Mouse (Mus musculus): ENCODE data around the gene Snd1.

Gene Snd1

DNA sequence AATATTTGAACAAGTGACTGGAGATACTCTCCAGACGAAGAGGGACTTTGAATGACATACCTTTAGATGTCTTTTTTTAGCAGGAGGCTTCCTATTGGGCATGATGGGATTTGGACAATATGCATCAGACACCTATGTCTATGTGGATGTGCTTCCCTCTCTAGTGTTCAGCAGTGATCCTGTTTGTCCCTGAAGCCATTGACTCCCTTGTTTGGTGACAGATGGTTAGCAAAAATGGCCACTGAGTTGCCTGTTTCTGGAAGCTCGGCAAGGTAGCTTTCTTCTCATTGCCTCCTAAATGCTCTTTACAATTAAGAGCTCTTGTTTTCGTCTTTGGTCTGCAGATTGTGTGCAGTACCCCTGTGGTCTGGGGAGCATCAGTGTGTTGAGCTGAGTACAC lies 158.7 kb downstream of the Snd1 start:
- DNase-seq (ENCODE audit: extremely low spot score, low spot score): no peak

DNA sequence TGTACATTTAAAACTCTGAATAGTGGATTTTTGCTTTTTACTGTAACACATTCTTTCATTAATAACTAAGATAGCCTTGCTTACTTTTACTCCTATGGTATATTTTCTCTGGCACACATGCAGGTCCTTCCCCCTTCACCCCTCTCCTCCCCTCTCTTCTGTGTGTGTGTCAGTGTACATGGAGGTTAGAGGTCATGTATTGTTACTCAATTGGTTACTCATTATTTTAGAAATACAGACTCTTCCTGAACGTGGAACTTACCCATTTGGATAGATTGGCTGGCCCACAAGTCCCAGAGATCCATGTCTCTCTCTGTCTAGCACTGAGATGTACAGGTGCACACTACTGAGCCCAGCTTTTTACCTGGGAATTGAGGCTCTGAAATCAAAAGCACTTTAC lies 160.2 kb downstream of the Snd1 start:
- DNase-seq (ENCODE audit: extremely low spot score, low spot score): no peak

DNA sequence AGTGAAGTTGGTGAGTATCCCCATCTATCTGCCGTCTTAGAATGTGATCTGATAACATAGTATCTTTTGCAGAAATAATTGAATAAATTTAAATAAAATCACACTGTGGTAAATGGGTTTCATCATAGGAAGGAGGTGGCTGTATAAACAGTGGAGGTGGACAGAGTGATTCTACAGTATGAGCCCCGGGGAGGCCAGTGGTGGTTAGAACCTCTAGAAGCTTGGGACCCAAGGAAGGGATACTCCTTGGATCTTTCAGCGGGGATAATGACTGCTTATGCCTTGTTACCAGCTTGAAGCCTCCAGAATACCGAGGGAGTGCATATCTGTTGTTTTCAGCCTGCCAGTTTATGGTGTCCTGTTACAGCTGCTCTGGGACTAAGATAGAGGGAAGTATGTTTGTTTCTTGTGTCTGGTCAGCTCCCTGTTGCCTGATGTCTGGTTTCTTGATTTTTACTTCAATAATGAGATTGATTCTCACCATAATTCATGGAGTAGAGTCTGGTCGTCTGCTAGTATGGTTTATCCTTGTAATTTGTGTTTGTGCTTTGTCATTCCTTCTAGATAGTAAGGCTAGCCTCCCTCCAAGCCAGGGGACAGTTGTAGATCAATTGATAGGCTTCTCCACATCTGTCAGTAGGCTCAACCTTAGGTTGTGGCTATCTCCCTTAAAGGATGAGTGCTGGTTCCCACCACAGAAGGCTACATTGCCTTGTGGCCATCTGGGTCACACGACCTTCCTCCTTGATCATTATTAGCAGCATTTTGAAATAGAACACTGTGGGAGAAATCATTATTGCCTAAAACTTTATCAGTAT lies 160.8 kb downstream of the Snd1 start:
- no peak for DNase-seq (ENCODE audit: extremely low spot score, low spot score)

DNA sequence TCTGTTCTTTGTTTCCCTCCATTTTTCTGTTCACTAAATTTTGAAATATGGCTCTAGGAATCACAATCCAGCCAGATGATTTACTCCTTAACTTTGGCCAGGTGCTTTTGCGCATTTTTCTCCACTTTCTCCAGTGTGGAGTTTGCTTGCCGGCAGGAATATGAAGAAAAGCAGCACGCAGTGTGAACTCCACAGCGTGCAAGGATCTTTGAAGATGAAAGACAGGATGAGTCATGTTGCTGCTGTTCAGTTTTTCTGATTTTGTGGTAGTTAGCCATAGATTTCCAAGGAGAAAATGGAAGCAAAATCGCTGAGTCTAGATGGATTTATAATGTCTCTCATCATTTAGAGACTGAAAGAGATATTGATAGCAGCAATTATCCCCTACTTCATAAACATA lies 165.1 kb downstream of the Snd1 start:
- no peak for DNase-seq (ENCODE audit: extremely low spot score, low spot score)

DNA sequence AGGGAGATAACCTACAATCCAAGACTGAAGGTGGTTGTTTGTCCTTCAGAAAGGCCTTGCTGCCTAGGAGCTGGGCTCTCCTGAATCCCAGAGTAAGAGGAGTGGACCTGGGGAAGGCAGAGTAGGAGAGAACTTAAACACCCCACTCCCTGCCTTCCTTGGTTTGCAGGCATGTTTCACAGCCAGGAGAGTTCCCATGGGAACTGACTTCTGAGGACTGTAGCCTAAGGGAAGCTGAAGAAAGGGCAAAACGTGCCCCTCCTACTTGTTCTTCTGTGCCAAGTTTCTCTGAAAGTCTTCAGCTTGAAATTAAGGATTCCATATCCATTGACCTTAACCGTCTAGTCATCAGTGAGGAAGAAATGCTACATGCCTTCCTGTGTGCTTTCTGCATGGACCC lies 168.0 kb downstream of the Snd1 start:
- no peak for DNase-seq (ENCODE audit: extremely low spot score, low spot score)

DNA sequence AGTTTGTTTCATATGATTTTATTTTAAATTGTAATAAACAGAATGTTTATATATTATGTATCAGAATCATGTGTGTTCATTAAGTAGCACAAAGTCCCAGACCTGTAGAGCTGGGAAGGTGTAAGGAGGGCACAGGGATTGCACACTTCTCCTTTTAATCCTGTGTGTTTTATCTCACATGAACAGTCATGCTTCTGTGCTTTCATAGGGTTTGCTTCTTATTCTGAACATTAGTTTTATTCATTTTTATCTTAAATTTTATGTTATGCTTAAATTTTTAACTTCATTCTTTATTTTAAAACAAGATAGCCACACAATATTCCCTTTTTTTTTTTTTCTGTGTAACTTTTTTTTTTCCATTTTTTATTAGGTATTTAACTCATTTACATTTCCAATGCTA lies 170.3 kb downstream of the Snd1 start:
- no peak for DNase-seq (ENCODE audit: extremely low spot score, low spot score)

DNA sequence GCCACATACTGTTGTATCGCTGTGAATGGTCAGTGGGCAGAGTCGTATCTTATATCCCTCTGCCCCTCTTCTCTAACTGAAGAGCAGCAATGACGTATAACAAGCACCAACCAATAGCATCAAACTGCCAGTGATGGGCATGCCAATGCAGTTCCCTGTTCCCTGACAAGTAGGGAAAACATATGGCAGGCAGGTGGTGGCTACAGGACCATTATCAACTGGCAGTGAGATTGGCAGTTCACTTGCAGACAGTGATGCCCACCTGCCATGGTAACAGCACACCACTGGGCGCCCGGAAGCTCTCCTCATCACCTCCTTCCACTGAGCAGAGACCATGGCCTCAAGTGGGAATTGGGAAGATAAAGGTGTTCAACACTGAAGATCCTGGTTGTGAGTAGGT lies 181.6 kb downstream of the Snd1 start:
- no peak for DNase-seq (ENCODE audit: extremely low spot score, low spot score)

DNA sequence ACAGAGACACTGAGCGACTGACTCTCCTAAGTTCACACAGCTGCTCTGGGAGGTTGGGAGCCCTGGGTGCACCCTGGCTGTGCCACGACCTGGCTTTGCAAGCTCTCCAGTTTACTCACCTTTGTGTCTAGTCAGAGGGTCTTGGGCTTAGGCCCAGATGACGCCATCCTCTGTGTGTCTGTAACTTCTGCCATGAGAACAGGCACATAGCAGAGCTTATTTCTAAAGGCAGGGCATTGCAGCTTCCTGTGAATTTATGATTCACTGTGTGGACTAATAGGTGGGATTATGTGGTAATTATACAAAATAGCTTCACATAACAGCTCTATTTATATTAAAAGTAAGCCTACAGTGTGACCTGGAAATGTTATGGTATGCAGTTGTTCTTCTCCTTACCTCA lies 188.1 kb downstream of the Snd1 start:
- no peak for DNase-seq (ENCODE audit: extremely low spot score, low spot score)

DNA sequence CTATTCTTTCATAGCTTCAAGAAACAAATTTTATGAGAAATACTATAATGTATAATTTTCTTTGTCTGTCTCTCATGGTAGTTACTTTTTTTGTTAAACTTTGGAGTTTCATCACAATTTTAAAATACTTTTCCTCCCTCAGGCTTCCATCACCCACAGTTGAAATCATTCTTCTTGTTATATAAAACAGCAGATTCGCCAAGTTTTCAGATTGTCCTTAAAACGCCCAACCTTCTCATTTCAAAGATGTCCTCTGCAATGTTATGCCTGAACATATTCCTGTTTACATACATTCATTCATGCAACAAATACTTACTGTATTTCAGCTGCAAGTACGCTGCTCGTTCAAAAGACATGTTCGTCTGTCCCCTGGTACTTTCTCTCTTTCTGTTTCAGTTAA lies 188.7 kb downstream of the Snd1 start:
- DNase-seq (ENCODE audit: extremely low spot score, low spot score): no peak

DNA sequence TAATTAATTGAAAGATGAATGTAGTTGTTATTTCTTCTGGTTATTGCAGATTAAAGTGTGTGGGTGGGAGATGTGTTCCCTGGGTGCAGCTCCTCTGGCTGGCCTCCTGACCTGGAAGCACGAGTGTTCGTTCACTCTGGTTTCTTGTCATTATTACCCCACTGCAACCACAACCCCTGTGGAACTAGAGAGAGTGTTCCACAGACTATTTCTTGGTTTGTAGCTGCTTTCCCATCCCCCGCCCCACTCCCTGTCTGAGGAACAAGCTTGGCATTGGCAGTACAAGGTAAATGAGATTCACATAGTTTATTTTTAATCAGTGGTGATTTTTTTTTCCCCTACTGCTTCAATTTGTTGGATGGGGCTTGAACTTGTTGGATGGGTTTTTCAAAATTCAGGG lies 189.8 kb downstream of the Snd1 start:
- DNase-seq (ENCODE audit: extremely low spot score, low spot score): no peak

DNA sequence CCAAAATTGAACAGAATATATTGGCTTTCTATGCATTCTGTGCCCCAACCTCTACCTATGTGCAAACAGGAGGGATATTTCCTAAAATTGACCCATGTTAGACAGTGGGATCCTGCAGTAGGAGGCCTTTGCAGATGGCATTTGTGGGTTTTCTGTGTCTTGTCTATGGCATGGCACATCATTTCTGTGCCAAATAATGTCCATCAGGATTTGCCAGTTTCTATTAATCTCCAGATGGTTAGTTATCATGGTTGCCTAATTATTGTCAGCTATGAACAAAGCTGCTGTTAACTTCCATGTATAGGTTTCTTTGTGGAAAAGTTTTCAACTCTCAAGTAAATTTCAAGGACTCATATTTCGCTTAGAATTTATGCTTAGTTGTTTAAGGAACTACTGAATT lies 192.6 kb downstream of the Snd1 start:
- DNase-seq (ENCODE audit: extremely low spot score, low spot score): no peak

DNA sequence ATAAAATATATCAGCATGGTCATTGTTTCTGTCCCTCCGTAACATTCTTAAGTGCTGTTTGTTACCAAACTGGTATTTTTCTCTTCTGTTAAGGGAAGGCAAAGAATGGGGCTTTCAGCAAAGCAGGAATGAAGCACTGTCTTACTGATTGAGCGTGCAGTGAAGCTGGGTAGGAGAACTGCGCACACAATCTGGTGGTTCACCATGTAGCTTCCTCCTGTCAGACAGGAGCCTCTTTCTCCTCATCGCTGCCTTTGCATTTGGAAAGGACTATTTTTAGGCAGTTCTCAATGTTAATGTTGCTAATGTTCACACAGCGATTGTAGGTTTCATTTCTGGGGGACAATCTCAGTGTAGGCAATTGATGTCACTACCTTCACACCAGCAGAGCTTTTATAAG lies 194.3 kb downstream of the Snd1 start:
- no peak for DNase-seq (ENCODE audit: extremely low spot score, low spot score)

DNA sequence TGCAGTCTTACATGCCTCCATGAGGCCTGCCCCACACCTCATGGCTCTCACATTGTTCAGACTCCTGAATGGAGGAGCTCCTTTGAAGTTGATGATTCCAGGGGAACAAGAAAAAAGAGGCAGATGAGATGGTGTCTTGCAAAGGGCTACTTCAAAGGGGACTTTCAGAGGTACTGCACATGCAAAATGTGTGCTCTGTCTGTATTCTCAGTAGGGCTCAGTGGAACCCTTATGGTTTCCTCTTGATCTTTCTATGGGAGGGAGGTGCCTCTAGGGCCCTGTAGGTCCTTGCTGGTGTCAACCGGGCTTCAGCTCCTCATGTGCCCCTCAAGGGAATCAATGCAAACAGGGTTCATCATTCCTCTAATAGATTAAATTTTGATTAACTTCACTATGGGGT lies 197.4 kb downstream of the Snd1 start:
- DNase-seq (ENCODE audit: extremely low spot score, low spot score): no peak

DNA sequence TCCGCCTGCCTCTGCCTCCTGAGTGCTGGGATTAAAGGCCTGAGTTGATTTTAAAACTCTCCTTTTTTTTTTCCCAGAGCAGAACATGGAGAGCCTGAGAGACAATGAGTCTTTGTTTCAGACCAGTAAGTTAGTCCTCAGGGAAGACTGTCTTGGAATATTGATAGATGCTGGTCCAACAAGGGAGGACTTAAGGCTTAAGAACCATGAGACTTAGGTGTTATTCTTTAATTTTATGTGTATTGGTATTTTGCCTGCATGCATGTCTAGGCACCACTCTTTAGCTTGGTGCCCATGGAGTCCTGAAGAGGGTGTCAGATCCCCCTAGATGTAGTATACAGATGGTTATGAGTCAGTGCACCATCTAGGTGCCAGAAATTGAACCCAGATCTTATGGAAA lies 199.7 kb downstream of the Snd1 start:
- no peak for DNase-seq (ENCODE audit: extremely low spot score, low spot score)

DNA sequence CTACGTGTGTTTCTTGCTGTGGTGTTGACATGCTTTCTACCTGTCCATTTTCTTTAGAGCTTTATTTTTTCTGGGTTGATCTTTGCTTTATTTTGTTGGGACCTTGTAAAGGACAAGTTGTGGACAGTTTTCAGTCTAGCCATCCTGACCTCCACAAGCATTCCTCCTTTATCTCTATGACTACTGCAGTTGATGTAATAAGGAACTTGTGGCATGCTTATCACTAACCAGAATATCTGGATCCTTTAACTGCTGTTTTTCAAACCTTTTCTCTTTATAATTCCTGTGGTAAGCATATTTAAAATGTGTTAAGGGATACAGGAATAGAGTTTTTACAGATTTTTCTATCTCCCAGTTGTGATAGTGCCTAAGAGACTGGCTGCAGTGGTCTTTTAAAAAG lies 204.0 kb downstream of the Snd1 start:
- DNase-seq (ENCODE audit: extremely low spot score, low spot score): no peak

DNA sequence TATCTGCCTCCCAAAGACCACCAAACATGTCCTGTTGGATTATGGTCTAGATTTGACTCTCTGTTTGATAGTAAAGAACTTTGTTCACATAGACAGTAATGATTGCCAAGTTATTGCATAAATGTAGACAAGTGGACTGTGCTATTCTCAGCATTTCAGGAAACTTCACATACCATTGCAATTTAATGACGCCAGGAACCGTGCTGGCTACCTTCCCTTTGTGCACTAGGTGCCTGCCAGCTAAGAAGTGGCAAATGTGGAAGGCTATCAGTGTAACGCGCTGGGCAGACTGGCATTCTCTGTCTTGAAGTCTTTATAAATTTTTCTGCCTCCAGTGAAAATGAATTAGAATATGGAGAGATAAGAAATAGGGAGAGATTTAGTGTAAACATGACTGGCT lies 205.6 kb downstream of the Snd1 start:
- no peak for DNase-seq (ENCODE audit: extremely low spot score, low spot score)

DNA sequence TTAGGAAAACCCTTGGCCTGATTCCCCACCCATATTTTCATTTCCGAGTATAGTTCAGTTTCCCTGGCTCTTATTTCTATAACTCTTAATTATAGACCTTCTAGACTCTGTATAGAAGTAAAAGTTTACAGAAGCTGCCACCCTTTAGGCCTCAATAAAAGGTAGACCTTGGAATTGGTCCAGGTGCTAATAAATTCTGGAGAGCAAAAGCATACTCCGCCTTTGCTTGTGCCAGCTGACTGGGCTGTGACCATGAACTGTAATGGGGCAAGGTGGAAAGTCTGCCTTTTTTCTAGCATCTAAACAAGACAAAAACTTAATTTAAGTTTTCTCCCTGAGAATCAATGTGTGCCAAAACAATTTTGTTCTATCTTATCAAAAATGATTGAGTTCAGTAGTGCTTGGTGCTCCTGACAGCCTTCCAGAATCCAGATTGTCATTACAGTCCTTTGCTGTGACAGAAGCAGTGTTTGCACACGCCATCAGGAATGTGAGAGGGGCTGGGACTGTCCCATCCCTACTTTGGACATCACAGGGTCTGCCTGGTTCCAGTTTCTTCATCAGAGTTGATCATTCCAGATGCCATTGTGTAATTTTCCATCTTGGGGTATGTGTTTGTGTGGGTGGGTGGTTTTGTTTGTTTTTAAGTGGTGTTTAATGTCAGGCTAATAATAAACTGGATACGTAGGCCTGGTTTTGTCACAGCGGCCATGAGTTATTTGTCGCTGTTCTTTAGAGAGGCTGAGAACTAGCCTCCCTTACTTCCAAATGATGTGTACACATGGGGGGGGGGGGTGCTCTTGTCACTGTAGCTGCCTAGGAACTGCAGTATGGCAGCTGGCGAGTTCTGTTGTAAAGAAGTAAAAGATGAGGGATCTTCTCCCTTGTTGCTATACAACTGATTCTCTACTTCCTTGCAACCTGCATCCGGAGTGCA lies 206.8 kb downstream of the Snd1 start:
- no peak for DNase-seq (ENCODE audit: extremely low spot score, low spot score)

DNA sequence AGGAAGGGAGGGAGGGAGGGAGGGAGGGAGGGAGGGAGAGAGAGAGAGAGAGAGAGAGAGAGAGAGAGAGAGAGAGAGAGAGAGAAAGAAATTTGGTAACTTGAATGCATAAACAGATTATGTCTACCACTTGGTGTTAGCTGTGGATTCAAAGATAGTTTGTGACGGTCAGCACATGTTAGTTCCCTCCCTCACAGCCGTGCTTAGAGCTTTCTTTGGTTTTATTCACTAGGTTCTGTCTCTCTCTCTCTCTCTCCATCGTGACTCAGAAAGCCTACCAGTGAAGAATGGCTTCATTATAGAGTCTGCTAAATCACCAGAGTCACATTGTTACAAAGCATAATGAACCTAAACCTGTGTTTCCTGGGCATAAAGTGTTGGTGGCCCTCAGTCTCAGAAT lies 210.1 kb downstream of the Snd1 start:
- DNase-seq (ENCODE audit: extremely low spot score, low spot score): no peak

DNA sequence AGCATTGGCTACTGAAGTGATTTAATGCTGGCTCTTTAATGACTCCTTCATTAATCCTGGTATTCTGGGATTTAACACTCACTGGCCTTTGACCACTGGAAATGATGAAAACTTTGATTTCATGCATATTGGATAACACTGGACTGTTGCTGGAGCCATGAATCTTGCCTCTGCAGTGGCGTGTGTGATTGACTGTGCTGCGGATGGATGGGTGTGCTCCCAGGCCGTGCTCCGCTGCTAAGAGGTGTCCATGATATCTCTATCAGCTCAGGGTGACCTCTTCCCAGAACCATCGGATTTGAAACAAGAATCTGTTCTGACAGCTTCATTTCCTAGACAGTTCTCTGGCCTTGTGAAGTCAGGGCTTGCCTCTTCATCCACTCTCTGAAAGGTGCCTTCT lies 210.8 kb downstream of the Snd1 start:
- DNase-seq (ENCODE audit: extremely low spot score, low spot score): no peak

DNA sequence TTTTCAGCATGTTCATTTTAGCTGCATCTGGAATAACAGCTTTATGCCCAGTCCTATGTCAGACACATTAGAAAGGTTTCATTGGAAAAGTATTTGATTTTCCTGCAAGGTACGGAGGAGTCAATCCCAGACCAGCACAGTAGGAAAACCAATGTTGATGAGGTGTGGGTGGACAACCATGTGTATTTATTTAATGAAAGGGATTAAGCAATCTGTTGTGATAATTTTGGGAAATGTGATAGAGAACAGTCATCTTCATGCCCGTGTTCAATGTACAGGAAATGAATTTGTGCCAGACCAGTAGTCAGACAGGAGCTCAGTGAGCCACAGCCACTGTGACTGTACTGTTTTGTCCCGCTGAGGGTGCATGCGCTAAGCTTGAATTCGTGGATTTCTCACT lies 212.8 kb downstream of the Snd1 start:
- DNase-seq (ENCODE audit: extremely low spot score, low spot score): no peak

DNA sequence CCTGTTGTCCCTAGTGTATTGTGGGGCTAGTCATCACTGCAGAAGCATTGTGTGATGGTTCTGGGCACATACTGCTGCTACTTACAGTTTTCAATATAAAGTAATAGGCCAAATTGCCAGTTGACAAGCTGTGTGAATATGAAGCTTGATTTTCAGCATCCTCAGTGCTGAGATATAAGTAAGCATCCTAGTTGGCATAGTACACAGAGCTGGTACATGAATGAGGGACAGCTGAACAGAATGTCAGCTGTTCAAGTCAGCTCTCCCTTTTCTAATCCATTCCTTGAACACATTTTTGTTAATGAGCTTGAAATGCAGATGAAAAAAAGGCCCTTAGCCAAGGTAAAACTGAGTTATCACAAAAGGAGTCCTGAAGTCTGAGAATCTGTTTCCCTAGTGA lies 217.7 kb downstream of the Snd1 start:
- no peak for DNase-seq (ENCODE audit: extremely low spot score, low spot score)

DNA sequence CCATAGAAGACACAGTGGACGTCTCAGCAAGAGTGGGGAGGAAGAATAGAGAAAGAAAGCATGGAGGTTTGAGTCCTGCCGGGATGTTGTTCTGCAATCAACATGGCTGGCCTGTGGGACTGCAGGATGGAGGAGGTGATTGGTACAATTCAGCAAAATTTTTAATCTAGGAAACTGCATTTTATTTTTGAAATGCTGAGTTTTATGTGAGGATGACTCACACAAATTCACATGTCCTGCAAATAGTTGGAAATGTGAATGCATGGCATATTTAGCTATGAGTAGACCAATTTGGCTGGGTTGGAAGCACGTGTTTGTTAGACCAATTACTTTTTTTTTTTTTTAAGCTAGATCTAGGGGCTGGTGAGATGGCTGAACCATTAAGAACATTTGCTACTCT lies 222.3 kb downstream of the Snd1 start:
- no peak for DNase-seq (ENCODE audit: extremely low spot score, low spot score)

DNA sequence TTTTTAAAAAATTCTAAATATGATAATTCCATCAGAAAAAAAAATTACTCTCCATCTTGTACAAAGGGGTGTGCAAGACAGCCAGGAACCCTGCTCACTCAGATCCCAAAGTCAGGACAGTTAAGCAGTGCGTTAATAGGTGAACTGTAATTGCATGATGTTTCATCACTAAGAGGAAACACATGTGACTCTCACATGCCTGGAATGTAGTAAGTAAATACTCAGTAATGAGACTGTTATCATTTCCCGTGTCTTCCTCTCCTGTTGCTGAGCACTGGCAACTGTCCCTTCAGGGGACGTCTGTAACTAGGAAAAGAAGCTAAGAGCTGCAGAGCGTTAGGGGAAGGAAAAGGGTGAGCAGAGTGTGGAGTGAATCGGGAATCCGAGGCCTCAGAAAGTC lies 229.7 kb downstream of the Snd1 start:
- no peak for DNase-seq (ENCODE audit: extremely low spot score, low spot score)
